7 mouse cellular contexts compared by ENCODE assay signal in the genomic region with DNA sequence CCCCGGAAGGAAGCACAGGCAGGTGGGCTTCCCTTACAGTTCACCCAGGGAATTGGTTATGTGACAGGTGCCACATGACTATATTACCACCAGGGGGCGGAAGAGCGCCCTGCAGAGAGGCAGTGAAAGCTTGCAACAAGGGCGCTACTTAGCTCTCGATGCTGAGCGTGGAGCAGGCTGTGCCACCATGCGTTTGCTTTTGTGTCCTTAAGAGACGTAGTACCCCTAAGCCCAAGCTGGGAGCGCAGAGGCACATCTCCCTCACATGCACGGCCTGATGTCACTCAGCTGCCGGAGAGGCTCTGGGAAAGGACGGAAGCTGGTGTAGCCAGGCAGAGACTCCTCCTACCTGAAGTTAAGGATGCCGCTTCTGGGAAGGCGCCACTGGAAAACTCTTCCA. TPM values are rescaled to one million over a fixed set of nuclear protein-coding genes. Genes with fewer than 3 reads are reported as not detected.
A peak's percentile ranks its signal among the peaks of the same experiment; 100 is the strongest.
DNase-seq lines count a peak whose midpoint lies in the region; ATAC-seq lines count a peak whose summit lies in the region.

No protein-coding gene starts in this region.

- ATAC-seq in megakaryocyte progenitor cell, adult 5-6 weeks (replicated peaks; ENCODE audit: poor library complexity): peak; percentile 89

- peak; percentile 91 for DNase-seq in ZHBTc4 (ENCODE audit: low read depth, low spot score)
- DNase-seq in cerebellum, postnatal 25 days: peak; percentile 71 to 81
- DNase-seq in gastrocnemius, adult 18-20 months (ENCODE audit: low spot score): peak; percentile 60
- peak; percentile 87 for DNase-seq in induced T-regulatory cell, adult 2 months (ENCODE audit: low read depth)
- peak; percentile 65 to 78 for DNase-seq in left cerebral cortex, postnatal 10 days (ENCODE audit: extremely low spot score in 1 of 2, low spot score in 2 of 2)
- DNase-seq in right cerebral cortex, postnatal 10 days (ENCODE audit: low spot score in 2 of 2): peak; percentile 84 to 86

- intact Hi-C loops in left cerebral cortex, postnatal 10 days (cut with DNase I): no loop called here

RNA-seq across cellular contexts. Expression of a gene that starts 28.8 kb away (rescaled TPM):
- under 1 TPM; 0.52 to 0.71 TPM for total RNA-seq in gastrocnemius, adult 18-20 months (2021)
- total RNA-seq in left cerebral cortex, postnatal 10 days (2021): 1 to 10 TPM; 2.1 to 3.2 TPM
- total RNA-seq in megakaryocyte progenitor cell, adult 5-6 weeks (2015): 25.9 and 38.2 TPM in 2 replicates
- 113 and 122 TPM in 2 replicates for total RNA-seq in megakaryocyte progenitor cell, adult 5-6 weeks (2017)

RNA-seq across cellular contexts. Expression of a gene that starts 46.7 kb away (rescaled TPM):
- total RNA-seq in gastrocnemius, adult 18-20 months (2021): 100 to 1,000 TPM; 112 to 113 TPM
- total RNA-seq in left cerebral cortex, postnatal 10 days (2021): 100 to 1,000 TPM; 364 to 371 TPM
- 54.4 and 56.4 TPM in 2 replicates for total RNA-seq in megakaryocyte progenitor cell, adult 5-6 weeks (2015)
- 37.2 and 37.6 TPM in 2 replicates for total RNA-seq in megakaryocyte progenitor cell, adult 5-6 weeks (2017)

Comparison
In these comparisons a context has a peak if more than half of its experiments do, and no peak if none do; other contexts are left out.
1. Peak in every context shown above with its lines: DNase-seq and ATAC-seq.
2. RNA of a gene that starts 28.8 kb away (total RNA-seq): 25.9 to 122 TPM in megakaryocyte progenitor cell, adult 5-6 weeks; 2.1 to 3.2 TPM in left cerebral cortex, postnatal 10 days and 0.52 to 0.71 TPM in gastrocnemius, adult 18-20 months; every median in the first group is over 4 times any median in the second.